Mouse (Mus musculus) E14TG2a.4 (cell line): ENCODE measurements around the gene Sphk2.
"Not testable (repeated sequence)": the region's sequence is repeated elsewhere in the genome, so short reads cannot be mapped to it uniquely, and the experiment has no call there.

ENCODE experiments used
- H3K27me3 ChIP-seq: 2 replicates; pipeline ENCODE4 v1.6.1; 2014; ENCODE audit warnings: low read length, control low read depth; ENCODE audit not compliant: insufficient read depth
- H3K36me3 ChIP-seq: 2 replicates; pipeline ENCODE4 v1.6.1; 2014; ENCODE audit warnings: low read length, control low read depth; ENCODE audit not compliant: insufficient read depth
- H3K4me1 ChIP-seq: replicated peaks from 2 replicates; pipeline ENCODE4 v1.6.1; 2014; ENCODE audit warnings: low read depth, low read length, control low read depth
- H3K4me3 ChIP-seq: replicated peaks from 2 replicates; pipeline ENCODE4 v1.5.1; 2014; ENCODE audit warnings: mild to moderate bottlenecking, low read length
- H3K9me3 ChIP-seq: 2 replicates; pipeline ENCODE4 v1.6.1; 2014; ENCODE audit warnings: low read length, control low read depth
- CTCF ChIP-seq: conservative IDR thresholded peaks from 2 replicates; pipeline ENCODE4 v1.5.1; 2014; ENCODE audit warnings: low read length
- NANOG ChIP-seq: IDR thresholded peaks from 2 replicates; pipeline ENCODE4 v1.6.1; 2014; ENCODE audit warnings: borderline replicate concordance, low read length, mixed read lengths
- POU5F1 ChIP-seq: IDR thresholded peaks from 2 replicates; pipeline ENCODE4 v1.6.1; 2014; ENCODE audit warnings: low read length, borderline replicate concordance

Sphk2 gene

DNA sequence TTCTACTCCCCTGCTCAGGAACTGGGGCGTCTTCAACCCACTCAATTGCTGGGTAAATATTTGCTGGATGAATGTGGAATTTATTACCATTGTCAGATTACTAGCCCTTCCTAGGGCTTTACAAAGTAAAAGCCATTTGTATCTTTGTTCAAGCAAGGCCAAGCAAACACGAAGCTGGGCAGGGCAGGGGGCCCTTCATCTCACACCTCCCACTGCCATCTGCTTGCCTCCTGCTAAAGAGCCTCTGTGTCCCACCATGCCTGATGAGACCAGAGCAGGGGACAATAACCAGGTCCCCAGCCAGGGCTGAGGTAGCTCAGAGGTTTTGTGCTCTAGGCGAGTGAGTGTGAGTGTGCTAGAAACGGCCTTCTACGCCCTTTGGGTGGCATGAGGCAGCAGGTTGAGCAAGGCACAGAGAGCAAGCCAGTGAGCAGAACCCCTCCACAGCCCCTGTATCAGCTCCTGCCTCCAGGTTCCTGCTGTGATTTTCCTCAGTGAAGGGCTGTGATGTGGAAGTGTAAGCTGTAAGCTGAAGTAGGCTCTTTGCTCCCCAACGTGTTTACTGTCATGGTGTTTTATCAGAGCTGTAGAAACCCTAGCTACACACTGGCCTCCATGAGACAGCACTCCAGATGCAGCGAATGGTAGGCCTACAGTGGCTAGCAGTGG is 40.0 kb downstream of the Sphk2 start:
- H3K9me3 ChIP-seq: no peaks in the 10 kb centered on the region
- H3K4me3 ChIP-seq: no peak overlapping the region
- peaks cover 16% of the 10 kb centered on the region for H3K4me1 ChIP-seq
- H3K36me3 ChIP-seq: no peaks in the 10 kb centered on the region; the same call in 1 of the 2 replicates
- no peak for TF ChIP-seq POU5F1
- TF ChIP-seq NANOG: no peak
- no peak for TF ChIP-seq CTCF
- H3K27me3 ChIP-seq: peaks cover 33% of the 10 kb centered on the region

DNA sequence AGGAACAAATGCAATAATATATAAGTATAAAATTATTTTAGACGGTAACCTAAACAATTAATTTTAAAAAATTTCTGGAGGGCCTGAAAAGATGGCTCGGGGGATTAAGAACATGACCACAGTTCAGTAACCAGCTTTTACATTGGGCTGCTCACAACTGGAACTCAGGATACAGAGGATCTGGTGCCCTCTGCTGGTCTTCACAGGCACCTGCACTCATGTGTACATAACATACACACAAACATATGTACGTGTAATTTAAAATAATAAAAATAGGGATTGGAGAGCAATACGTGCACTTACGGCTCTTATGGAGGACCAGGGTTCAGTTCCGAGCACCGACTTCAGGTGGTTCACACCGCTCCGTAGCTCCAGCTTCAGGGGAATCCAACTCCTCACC is 48.9 kb downstream of the Sphk2 start:
- H3K4me3 ChIP-seq: no peak overlapping the region
- TF ChIP-seq CTCF (peak; percentile 54), POU5F1 (no peak)
- H3K9me3 ChIP-seq: peaks cover 13% of the 10 kb centered on the region
- no peaks in the 10 kb centered on the region for H3K36me3 ChIP-seq
- peaks cover 16% of the 10 kb centered on the region; the same call in 1 of the 2 replicates for H3K27me3 ChIP-seq
- H3K4me1 ChIP-seq: peaks cover 27% of the 10 kb centered on the region

DNA sequence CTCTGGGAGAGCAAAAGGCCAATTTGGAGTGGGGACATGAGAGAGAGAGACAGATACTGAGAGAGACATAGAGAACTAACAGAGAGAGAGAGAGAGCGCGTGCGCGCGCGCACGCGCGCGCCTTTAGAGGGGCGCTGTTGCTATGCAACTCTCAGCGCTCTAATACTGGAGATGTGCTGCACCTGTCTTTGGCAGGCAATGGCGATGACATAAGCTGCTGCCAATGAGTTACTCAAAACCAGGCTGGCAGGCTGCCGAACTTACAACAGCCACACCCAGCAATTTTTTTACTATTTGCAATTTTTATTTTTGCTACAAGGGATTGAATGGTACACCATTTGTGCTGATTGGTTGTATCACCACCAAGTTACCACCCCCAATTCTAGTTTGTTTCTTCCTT is 50.0 kb downstream of the Sphk2 start:
- TF ChIP-seq POU5F1 (no peak), CTCF (no peak), NANOG (no peak)
- H3K36me3 ChIP-seq: no peaks in the 10 kb centered on the region
- H3K9me3 ChIP-seq: peaks cover 13% of the 10 kb centered on the region
- no peak overlapping the region for H3K4me3 ChIP-seq
- peaks cover 13% of the 10 kb centered on the region; the same call in 1 of the 2 replicates for H3K27me3 ChIP-seq
- peaks cover 37% of the 10 kb centered on the region for H3K4me1 ChIP-seq

DNA sequence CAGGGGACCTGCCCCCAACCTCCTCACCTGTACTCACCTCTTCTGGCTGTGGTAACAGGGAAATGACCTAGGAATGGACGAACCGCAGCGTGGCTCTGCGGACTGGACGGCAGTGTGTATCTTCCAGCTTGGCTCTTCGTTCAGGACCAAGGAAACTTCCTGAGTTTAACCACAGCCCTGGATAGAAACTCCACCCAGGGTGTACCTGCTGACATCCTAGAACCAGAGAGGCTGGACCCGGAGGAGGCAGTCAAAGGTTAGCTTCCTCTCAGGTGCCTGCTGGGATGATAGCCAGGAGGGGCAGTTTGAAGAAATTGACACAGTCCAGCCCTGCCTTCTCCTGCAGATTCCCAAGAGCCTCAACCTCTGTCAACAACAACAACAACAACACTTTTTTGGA is 51.6 kb downstream of the Sphk2 start, which contains the start of gene Fut2:
TSS of gene Fut2 (minus strand) at position 234 of the 400 bp plus-strand sequence.
- Histone ChIP-seq H3K27me3 (0 out of 2 replicates have a peak, but pooled peaks cover 13% of the 10 kb centered on the region), H3K4me3 (no peak within 1 kb of the TSS), H3K4me1 (peaks cover 37% of the 10 kb centered on the region), H3K9me3 (peaks cover 15% of the 10 kb centered on the region), H3K36me3 (no peaks in the 10 kb centered on the region)
- TF ChIP-seq CTCF (no peak), NANOG (no peak), POU5F1 (no peak)

DNA sequence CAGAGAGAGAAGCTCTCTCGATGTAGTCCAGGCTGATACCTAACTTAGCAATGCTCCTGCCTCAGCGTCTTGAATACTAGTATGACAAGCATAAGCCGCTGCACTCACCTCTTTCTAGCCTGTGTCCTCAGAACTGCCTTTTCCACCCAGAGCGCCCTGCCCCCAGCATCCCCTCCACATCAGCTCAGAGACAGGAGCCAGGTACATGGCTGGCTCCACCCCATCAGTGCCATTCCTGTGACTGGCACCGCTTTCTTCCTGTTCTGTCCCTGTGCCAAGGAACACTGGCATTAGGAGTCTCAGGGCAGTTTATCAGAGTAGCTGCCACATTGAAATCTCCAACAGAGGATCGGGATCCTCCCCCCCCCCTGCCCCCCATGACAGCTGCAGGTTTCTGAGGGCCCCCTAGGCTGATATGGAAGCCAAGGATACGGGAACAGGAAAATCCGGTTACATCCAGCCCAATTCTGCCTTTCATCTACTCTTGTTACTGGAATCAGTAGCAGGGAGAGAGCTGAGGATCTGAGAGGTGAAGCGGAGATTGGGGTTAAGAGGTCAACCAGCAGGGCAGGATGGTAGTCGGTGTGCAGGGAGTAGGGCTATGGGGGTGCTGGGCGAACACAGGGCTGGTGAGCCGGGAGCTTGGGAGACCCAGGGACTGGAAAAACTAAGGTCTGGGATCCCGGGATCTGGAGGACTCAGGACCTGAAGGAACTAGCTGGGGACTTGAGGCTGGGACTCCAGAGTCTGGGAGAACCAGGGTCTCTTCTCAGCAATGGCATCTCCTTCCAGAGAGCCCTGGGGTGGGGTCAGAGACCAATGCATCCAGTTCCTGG is 52.3 kb downstream of the Sphk2 start:
- Histone ChIP-seq H3K9me3 (peaks cover 21% of the 10 kb centered on the region), H3K4me3 (no peak overlapping the region), H3K4me1 (peaks cover 37% of the 10 kb centered on the region), H3K36me3 (no peaks in the 10 kb centered on the region), H3K27me3 (0 out of 2 replicates have a peak, but pooled peaks cover 13% of the 10 kb centered on the region)
- TF ChIP-seq POU5F1 (no peak), CTCF (no peak), NANOG (no peak)

DNA sequence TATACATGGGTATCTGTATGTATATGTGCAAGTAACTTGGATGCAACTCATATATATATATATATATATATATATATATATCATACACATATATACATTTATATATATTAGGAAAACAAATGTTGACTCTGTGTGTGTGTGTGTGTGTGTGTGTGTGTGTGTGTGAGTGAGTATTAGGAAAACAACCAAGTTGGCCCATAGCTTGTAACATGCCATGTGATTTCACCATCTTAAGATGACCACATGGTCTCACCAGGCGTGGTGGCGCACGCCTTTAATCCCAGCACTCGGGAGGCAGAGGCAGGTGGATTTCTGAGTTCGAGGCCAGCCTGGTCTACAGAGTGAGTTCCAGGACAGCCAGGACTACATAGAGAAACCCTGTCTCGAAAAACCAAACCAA is 56.1 kb downstream of the Sphk2 start:
- H3K36me3 ChIP-seq, H3K4me3 ChIP-seq: not testable (repeated sequence)
- 0 out of 2 replicates have a peak, but pooled peaks cover 13% of the 10 kb centered on the region for H3K27me3 ChIP-seq
- peaks cover 37% of the 10 kb centered on the region for H3K4me1 ChIP-seq
- peaks cover 45% of the 10 kb centered on the region for H3K9me3 ChIP-seq

DNA sequence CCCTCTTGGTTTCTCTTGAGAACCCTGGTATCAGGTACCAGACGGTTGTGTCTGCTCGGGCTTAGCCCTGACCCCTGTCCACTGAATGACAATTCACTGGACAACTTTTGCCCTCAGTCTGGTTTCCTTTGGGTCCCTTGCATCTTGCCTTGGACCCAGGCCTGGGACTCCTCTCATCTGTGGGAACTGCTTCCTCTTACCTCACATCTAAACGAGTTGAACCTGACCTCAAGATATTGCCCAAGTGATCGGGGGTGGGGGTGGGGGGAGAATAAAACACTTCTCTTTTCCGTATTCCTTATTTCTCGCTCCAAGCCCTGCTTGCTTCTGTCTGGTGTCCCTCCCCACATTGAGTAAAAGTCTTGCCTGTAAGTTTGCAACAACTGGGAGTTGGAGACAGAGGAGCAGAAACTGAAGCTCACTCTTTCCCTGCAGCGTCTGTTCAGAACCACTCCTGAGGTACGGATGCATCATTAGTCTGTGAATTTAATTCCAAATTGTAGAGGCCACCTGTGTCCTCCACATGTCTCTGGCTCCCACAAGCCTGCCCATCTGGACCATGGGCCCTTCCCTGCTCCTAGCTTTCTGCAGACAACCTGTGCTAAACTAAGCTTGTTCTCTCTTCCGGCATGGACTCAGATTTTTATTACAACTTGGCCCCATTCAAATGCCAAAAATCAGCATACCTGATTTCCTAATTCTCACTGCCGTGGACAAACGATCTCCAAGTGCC is 56.9 kb downstream of the Sphk2 start:
- Histone ChIP-seq H3K4me3 (no peak overlapping the region), H3K9me3 (peaks cover 47% of the 10 kb centered on the region), H3K27me3 (0 out of 2 replicates have a peak, but pooled peaks cover 13% of the 10 kb centered on the region), H3K36me3 (no peaks in the 10 kb centered on the region), H3K4me1 (peaks cover 31% of the 10 kb centered on the region)
- TF ChIP-seq NANOG: no peak
